Mouse (Mus musculus) hematopoietic stem cell, adult 5-6 weeks (primary cell): Measurements from ENCODE around the gene Otulin. TPM values are rescaled to one million over a fixed set of nuclear protein-coding genes. Genes with fewer than 3 reads are reported as not detected.

Experiments
- ATAC-seq, 2 experiments: fragments of 125-278 bp in 1 of 2; replicated peaks in 1 of 2; 2 replicates each; pipeline ENCODE4 v1.8.0; 2016 to 2017; ENCODE audit warnings: inconsistent platforms in 2 of 2, mild to moderate bottlenecking in 2 of 2, moderate number of reproducible peaks in 2 of 2, low read depth in 1 of 2, moderate TSS enrichment in 1 of 2; ENCODE audit not compliant: low FRiP score in 2 of 2, poor library complexity in 2 of 2, severe bottlenecking in 2 of 2, insufficient read depth in 1 of 2, low TSS enrichment in 1 of 2
- total RNA-seq: library from RNA; stranded (forward); fragments of 172-1452, 232-1000 nt; gene quantifications from 2 replicates; pipeline ENCODE4 v1.2.3, GENCODE M21; 2017

Gene Otulin
- total RNA-seq, 1 experiment from 2014 or later = 35.3 TPM

- ATAC-seq = no peak
Measured at GRCm38 (mm10) chr15:27574992-27575781, 55.3 kb downstream of the Otulin start.

- no peak for ATAC-seq
Measured at GRCm38 (mm10) chr15:27571179-27571578, 59.3 kb downstream of the Otulin start.

GRCm38 (mm10) chr15:27570385-27570784 is 60.1 kb downstream of the Otulin start:
- ATAC-seq = no peak

GRCm38 (mm10) chr15:27569924-27570323 is 60.6 kb downstream of the Otulin start:
- no peak for ATAC-seq

- ATAC-seq = no peak
Measured at GRCm38 (mm10) chr15:27568371-27568770, 62.1 kb downstream of the Otulin start.

GRCm38 (mm10) chr15:27567356-27567755 is 63.1 kb downstream of the Otulin start:
- no peak for ATAC-seq

- ATAC-seq = no peak
Measured at GRCm38 (mm10) chr15:27565626-27566185, 64.8 kb downstream of the Otulin start.

GRCm38 (mm10) chr15:27564106-27565100 is 66.1 kb downstream of the Otulin start:
- ATAC-seq = no peak

- ATAC-seq = no peak
Measured at GRCm38 (mm10) chr15:27560315-27560714, 70.2 kb downstream of the Otulin start.

- ATAC-seq = no peak
Measured at GRCm38 (mm10) chr15:27558456-27559147, 71.9 kb downstream of the Otulin start.

- ATAC-seq = 0 out of 4 replicates have a peak, but pooled peaks have one; percentile 27 to 32
Measured at GRCm38 (mm10) chr15:27553554-27553953, 76.9 kb downstream of the Otulin start.

- no peak for ATAC-seq
Measured at GRCm38 (mm10) chr15:27552129-27552700, 78.3 kb downstream of the Otulin start.

GRCm38 (mm10) chr15:27551117-27552114 is 79.1 kb downstream of the Otulin start:
- ATAC-seq = no peak

GRCm38 (mm10) chr15:27550358-27550992 is 80.0 kb downstream of the Otulin start:
- ATAC-seq = no peak

- ATAC-seq = no peak
Measured at GRCm38 (mm10) chr15:27549878-27550277, 80.6 kb downstream of the Otulin start.
